Mouse (Mus musculus): ENCODE results near the gene Grasp.

Grasp gene

GRCm38 (mm10) chr15:101228866-101229590 is 5.0 kb downstream of the Grasp start:
- no peak for DNase-seq (ENCODE audit: low read depth, low spot score)

- DNase-seq (ENCODE audit: low read depth, low spot score) = no peak
These were observed 6.5 kb downstream of the Grasp start for GRCm38 (mm10) chr15:101230503-101230902.

- DNase-seq (ENCODE audit: low read depth, low spot score) = no peak
These were observed 7.1 kb downstream of the Grasp start for GRCm38 (mm10) chr15:101230995-101231647.

- no peak for DNase-seq (ENCODE audit: low read depth, low spot score)
These were observed 7.7 kb downstream of the Grasp start for GRCm38 (mm10) chr15:101231648-101232180.

- DNase-seq (ENCODE audit: low read depth, low spot score) = no peak
These were observed 8.6 kb downstream of the Grasp start for GRCm38 (mm10) chr15:101232607-101233006.

GRCm38 (mm10) chr15:101233183-101233582 is 9.2 kb downstream of the Grasp start:
- no peak for DNase-seq (ENCODE audit: low read depth, low spot score)

- DNase-seq (ENCODE audit: low read depth, low spot score) = no peak
These were observed 9.8 kb downstream of the Grasp start for GRCm38 (mm10) chr15:101233641-101234275.

GRCm38 (mm10) chr15:101234611-101235341 is 10.8 kb downstream of the Grasp start:
- no peak for DNase-seq (ENCODE audit: low read depth, low spot score)

GRCm38 (mm10) chr15:101235342-101235698 is 11.3 kb downstream of the Grasp start:
- DNase-seq (ENCODE audit: low read depth, low spot score) = no peak

GRCm38 (mm10) chr15:101235728-101236327 is 11.8 kb downstream of the Grasp start:
- no peak for DNase-seq (ENCODE audit: low read depth, low spot score)

GRCm38 (mm10) chr15:101236878-101237277 is 12.9 kb downstream of the Grasp start:
- DNase-seq (ENCODE audit: low read depth, low spot score) = no peak

- no peak for DNase-seq (ENCODE audit: low read depth, low spot score)
These were observed 15.0 kb downstream of the Grasp start for GRCm38 (mm10) chr15:101238885-101239511.

- no peak for DNase-seq (ENCODE audit: low read depth, low spot score)
These were observed 15.8 kb downstream of the Grasp start for GRCm38 (mm10) chr15:101239821-101240220.

GRCm38 (mm10) chr15:101240799-101241204 is 16.8 kb downstream of the Grasp start:
- no peak for DNase-seq (ENCODE audit: low read depth, low spot score)

GRCm38 (mm10) chr15:101241236-101241635 is 17.2 kb downstream of the Grasp start:
- DNase-seq (ENCODE audit: low read depth, low spot score) = no peak

GRCm38 (mm10) chr15:101241853-101242252 is 17.9 kb downstream of the Grasp start:
- DNase-seq (ENCODE audit: low read depth, low spot score) = no peak

- no peak for DNase-seq (ENCODE audit: low read depth, low spot score)
These were observed 18.7 kb downstream of the Grasp start for GRCm38 (mm10) chr15:101242645-101243044.

GRCm38 (mm10) chr15:101244012-101244411 is 20.0 kb downstream of the Grasp start:
- DNase-seq (ENCODE audit: low read depth, low spot score) = no peak

- DNase-seq (ENCODE audit: low read depth, low spot score) = peak; percentile 95
These were observed 22.5 kb downstream of the Grasp start for GRCm38 (mm10) chr15:101246231-101247154.

- DNase-seq (ENCODE audit: low read depth, low spot score) = no peak
These were observed 23.1 kb downstream of the Grasp start for GRCm38 (mm10) chr15:101247155-101247498.
